Mouse (Mus musculus): ENCODE data around the gene Cwf19l1.

The Cwf19l1 gene

GRCm38 (mm10) chr19:44069914-44070232 lies 65.8 kb downstream of the Cwf19l1 start:
- in situ Hi-C loops (cut with MboI; ENCODE audit: low pct_unique_long_range_greater_than_20kb in 1 of 2, low sequenced_read_pairs in 2 of 2, unreplicated experiment in 1 of 2), result no loop called here

GRCm38 (mm10) chr19:44069121-44069913 lies 66.4 kb downstream of the Cwf19l1 start, which contains the start of gene Erlin1:
Gene Erlin1 (minus strand): TSS chr19:44069785.
- in situ Hi-C loops (cut with MboI; ENCODE audit: low pct_unique_long_range_greater_than_20kb in 1 of 2, low sequenced_read_pairs in 2 of 2, unreplicated experiment in 1 of 2), result no loop called here

- in situ Hi-C loops (cut with MboI; ENCODE audit: low pct_unique_long_range_greater_than_20kb in 1 of 2, low sequenced_read_pairs in 2 of 2, unreplicated experiment in 1 of 2), result no loop called here
Measured at GRCm38 (mm10) chr19:44068232-44068631, 67.4 kb downstream of the Cwf19l1 start.

GRCm38 (mm10) chr19:44067323-44068049 lies 68.2 kb downstream of the Cwf19l1 start:
- in situ Hi-C loops (cut with MboI; ENCODE audit: low pct_unique_long_range_greater_than_20kb in 1 of 2, low sequenced_read_pairs in 2 of 2, unreplicated experiment in 1 of 2), result no loop called here

GRCm38 (mm10) chr19:44064734-44065133 lies 70.9 kb downstream of the Cwf19l1 start:
- in situ Hi-C loops (cut with MboI; ENCODE audit: low pct_unique_long_range_greater_than_20kb in 1 of 2, low sequenced_read_pairs in 2 of 2, unreplicated experiment in 1 of 2), result no loop called here

GRCm38 (mm10) chr19:44063773-44064172 lies 71.9 kb downstream of the Cwf19l1 start:
- in situ Hi-C loops (cut with MboI; ENCODE audit: low pct_unique_long_range_greater_than_20kb in 1 of 2, low sequenced_read_pairs in 2 of 2, unreplicated experiment in 1 of 2), result no loop called here

GRCm38 (mm10) chr19:44060226-44060625 lies 75.5 kb downstream of the Cwf19l1 start:
- in situ Hi-C loops (cut with MboI; ENCODE audit: low pct_unique_long_range_greater_than_20kb in 1 of 2, low sequenced_read_pairs in 2 of 2, unreplicated experiment in 1 of 2), result no loop called here
